Comparison of ENCODE assay signal across 9 mouse cellular contexts in the genomic region with DNA sequence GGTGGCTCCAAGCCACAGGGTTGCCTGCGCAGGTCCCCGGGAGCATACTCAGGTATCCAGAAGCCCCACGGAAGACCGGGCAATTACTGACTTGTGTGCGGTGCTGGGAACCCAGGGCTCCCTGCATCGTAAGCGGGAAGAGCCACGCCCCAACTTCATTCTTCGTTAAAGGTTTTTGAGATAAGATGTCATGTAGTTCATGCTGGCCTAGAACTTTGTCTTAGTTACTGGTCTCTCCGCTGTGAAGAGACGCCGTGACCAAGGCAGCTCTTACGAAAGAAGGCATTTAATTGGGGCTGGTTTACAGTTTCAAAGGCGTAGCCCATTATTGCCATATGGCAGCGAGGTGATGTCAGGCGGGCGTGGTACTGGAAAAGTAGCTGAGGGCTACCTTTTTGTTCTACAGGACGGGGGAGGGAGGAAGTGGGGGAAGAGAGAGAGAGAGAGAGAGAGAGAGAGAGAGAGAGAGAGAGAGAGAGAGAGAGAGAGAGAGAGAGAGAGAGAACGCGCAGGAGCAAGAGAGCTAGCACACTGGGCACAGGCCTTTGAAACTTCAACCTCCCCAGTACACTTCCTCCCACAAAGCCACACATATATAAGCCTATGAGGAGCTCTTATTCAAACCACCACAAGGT. TPM values are rescaled to one million over a fixed set of nuclear protein-coding genes. Genes with fewer than 3 reads are reported as not detected.
A peak's percentile ranks its signal among the peaks of the same experiment; 100 is the strongest.
DNase-seq lines count a peak whose midpoint lies in the region; ATAC-seq and TF ChIP-seq lines count a peak whose summit lies in the region.
"Had no signal": no experiment of that assay in that cellular context is flagged by ENCODE, and none has a peak within 500 bp of the region (broad histone marks: within the 10 kb centered on the region; RNA-seq: fewer than 3 reads in every experiment).

No protein-coding gene starts in this region.

- no peak for DNase-seq in heart, adult 9 months (ENCODE audit: low spot score in 2 of 2)
- peak; percentile 60 to 69 for DNase-seq in CD8-positive naive resting alpha-beta T cell, adult 2 months (ENCODE audit: low read depth in 2 of 2, low spot score in 2 of 2)
- peak; percentile 37 for DNase-seq in lung, postnatal 0 days (ENCODE audit: low spot score)
- DNase-seq in ovary, postnatal 10 days (ENCODE audit: low spot score), result no peak
- DNase-seq in adrenal gland, postnatal 25 days, result no peak
- DNase-seq in kidney, adult 8-10 months, result no peak

- no peak for TF ChIP-seq CTCF in lung, postnatal 0 days (IDR thresholded peaks at IDR 0.05)

- H3K9ac ChIP-seq in heart, embryonic 12.5 days, result no peak overlapping the region
- H3K9ac ChIP-seq in lung, postnatal 0 days (replicated peaks; ENCODE audit: low read depth), result no peak overlapping the region

- peaks cover 10% of the 10 kb centered on the region; the same call in 1 of the 2 replicates for H3K4me1 ChIP-seq in heart, embryonic 12.5 days (replicated peaks)
- no peaks in the 10 kb centered on the region for H3K4me1 ChIP-seq in lung, postnatal 0 days (ENCODE audit: insufficient read depth, low read depth, low read length)

- peaks cover 18% of the 10 kb centered on the region for H3K36me3 ChIP-seq in heart, embryonic 12.5 days
- H3K36me3 ChIP-seq in lung, postnatal 0 days (ENCODE audit: insufficient read depth, low read length), result 0 out of 2 replicates have a peak, but pooled peaks cover 7% of the 10 kb centered on the region

- H3K4me3 ChIP-seq in heart, embryonic 12.5 days, result no peak overlapping the region
- H3K4me3 ChIP-seq in lung, postnatal 0 days (ENCODE audit: low read depth, low read length), result no peak overlapping the region

- H3K4me2 ChIP-seq in heart, embryonic 12.5 days, result peak overlapping the region; percentile 53
- H3K4me2 ChIP-seq in lung, postnatal 0 days (replicated peaks; ENCODE audit: low read depth, low read length), result no peak overlapping the region

- whole genome bisulfite sequencing in heart, embryonic 12.5 days, result 45% methylated on average over 20 of the region's 20 CpGs
- 56% methylated on average over 20 of the region's 20 CpGs for WGBS in lung, postnatal 0 days

- H3K27me3 ChIP-seq in heart, embryonic 12.5 days (replicated peaks), result no peaks in the 10 kb centered on the region
- H3K27me3 ChIP-seq in lung, postnatal 0 days (replicated peaks; ENCODE audit: insufficient read depth, low read length), result no peaks in the 10 kb centered on the region

- H3K9me3 ChIP-seq in heart, embryonic 12.5 days (replicated peaks), result no peaks in the 10 kb centered on the region
- H3K9me3 ChIP-seq in lung, postnatal 0 days (ENCODE audit: low read length), result no peaks in the 10 kb centered on the region

- no peak for TF ChIP-seq EP300 in lung, postnatal 0 days (IDR thresholded peaks at IDR 0.05)

- no peak overlapping the region for H3K27ac ChIP-seq in heart, embryonic 12.5 days (ENCODE audit: poor library complexity, severe bottlenecking)
- no peak overlapping the region for H3K27ac ChIP-seq in lung, postnatal 0 days (ENCODE audit: low read length)
- H3K27ac ChIP-seq: kidney, postnatal 0 days had no signal

- 0 out of 2 replicates have a peak, but pooled peaks have one; percentile 44 for ATAC-seq in heart, embryonic 12.5 days (ENCODE audit: insufficient number of reproducible peaks, low FRiP score)
- ATAC-seq in erythroid progenitor cell, adult 5-6 weeks (replicated peaks; ENCODE audit: low FRiP score, poor library complexity, severe bottlenecking), result peak; percentile 62
- peak; percentile 24 for ATAC-seq in lung, postnatal 0 days

RNA-seq across cellular contexts. Expression of gene Pycr2, which starts 7.7 kb away (rescaled TPM):
- polyA plus RNA-seq in heart, embryonic 12.5 days (2016; fragmentation: Nextera tagmentation; extraction: Ambion mirVana), result 52.2 and 58.2 TPM in 2 replicates
- total RNA-seq in erythroid progenitor cell, adult 5-6 weeks (2015; ENCODE audit: low replicate concordance), result 21.3 and 42.8 TPM in 2 replicates
- 26.3 and 26.6 TPM in 2 replicates for total RNA-seq in erythroid progenitor cell, adult 5-6 weeks (2017; ENCODE audit: low replicate concordance)
- polyA plus RNA-seq in lung, postnatal 0 days (2015; fragmentation: Nextera tagmentation; extraction: Ambion mirVana), result 51.9 and 57.5 TPM in 2 replicates
- 35.0 and 46.2 TPM in 2 replicates for total RNA-seq in adrenal gland, postnatal 25 days (2021)

RNA-seq across cellular contexts. Expression of gene Lefty2, which starts 18.9 kb away (rescaled TPM):
- 0.15 TPM in 2 replicates for polyA plus RNA-seq in heart, embryonic 12.5 days (2016; fragmentation: Nextera tagmentation; extraction: Ambion mirVana)
- not detected in 2 replicates for total RNA-seq in erythroid progenitor cell, adult 5-6 weeks (2015; ENCODE audit: low replicate concordance)
- not detected in 2 replicates for total RNA-seq in erythroid progenitor cell, adult 5-6 weeks (2017; ENCODE audit: low replicate concordance)
- 0.16 TPM in 1 of 2 replicates, not detected in the other for polyA plus RNA-seq in lung, postnatal 0 days (2015; fragmentation: Nextera tagmentation; extraction: Ambion mirVana)
- total RNA-seq in adrenal gland, postnatal 25 days (2021), result 0.38 and 0.73 TPM in 2 replicates

RNA-seq across cellular contexts. Expression of gene Lefty1, which starts 23.1 kb away (rescaled TPM):
- 1.00 and 1.1 TPM in 2 replicates for polyA plus RNA-seq in heart, embryonic 12.5 days (2016; fragmentation: Nextera tagmentation; extraction: Ambion mirVana)
- total RNA-seq in erythroid progenitor cell, adult 5-6 weeks (2015; ENCODE audit: low replicate concordance), result 1.1 TPM in 1 of 2 replicates, not detected in the other
- 4.6 TPM in 1 of 2 replicates, not detected in the other for total RNA-seq in erythroid progenitor cell, adult 5-6 weeks (2017; ENCODE audit: low replicate concordance)
- 1.1 and 2.1 TPM in 2 replicates for polyA plus RNA-seq in lung, postnatal 0 days (2015; fragmentation: Nextera tagmentation; extraction: Ambion mirVana)
- 6.1 and 9.5 TPM in 2 replicates for total RNA-seq in adrenal gland, postnatal 25 days (2021)

RNA-seq across cellular contexts. Expression of gene Tmem63a, which starts 30.4 kb away (rescaled TPM):
- 10.2 and 10.6 TPM in 2 replicates for polyA plus RNA-seq in heart, embryonic 12.5 days (2016; fragmentation: Nextera tagmentation; extraction: Ambion mirVana)
- 23.4 and 24.7 TPM in 2 replicates for total RNA-seq in erythroid progenitor cell, adult 5-6 weeks (2015; ENCODE audit: low replicate concordance)
- total RNA-seq in erythroid progenitor cell, adult 5-6 weeks (2017; ENCODE audit: low replicate concordance), result 18.1 and 20.2 TPM in 2 replicates
- 22.7 and 25.1 TPM in 2 replicates for polyA plus RNA-seq in lung, postnatal 0 days (2015; fragmentation: Nextera tagmentation; extraction: Ambion mirVana)
- total RNA-seq in adrenal gland, postnatal 25 days (2021), result 77.2 and 92.4 TPM in 2 replicates

Comparison
In these comparisons a context has a peak if more than half of its experiments do, and no peak if none do; other contexts are left out.
1. DNase-seq: peak in CD8-positive naive resting alpha-beta T cell, adult 2 months (2 of 2) and lung, postnatal 0 days (single experiment); none in heart, adult 9 months (0 of 2), ovary, postnatal 10 days (single experiment), adrenal gland, postnatal 25 days (single experiment) and kidney, adult 8-10 months (0 of 2).
2. Peak in every context shown above with its lines, with median percentiles within 50 percentile points of each other: ATAC-seq.